Mouse (Mus musculus) intestine, embryonic 15.5 days (tissue): Measurements from ENCODE around the gene St3gal3. TPM values are rescaled to one million over a fixed set of nuclear protein-coding genes. Genes with fewer than 3 reads are reported as not detected.

ENCODE experiments used
- ATAC-seq: fragments of 200-750 bp; cut with Nextera tagmentation; 2 replicates; pipeline ENCODE4 v1.8.0; 2017; ENCODE audit warnings: moderate TSS enrichment, moderate library complexity
- H3K27ac ChIP-seq: fragments of 300-500 bp; sonication (generic); 2 replicates; pipeline ENCODE4 v1.5.1; 2015; ENCODE audit warnings: mild to moderate bottlenecking, inconsistent platforms
- H3K27me3 ChIP-seq: fragments of 300-500 bp; sonication (generic); replicated peaks from 2 replicates; pipeline ENCODE4 v1.6.1; 2015; ENCODE audit warnings: inconsistent platforms
- H3K36me3 ChIP-seq: fragments of 300-500 bp; sonication (generic); 2 replicates; pipeline ENCODE4 v1.6.1; 2015; ENCODE audit warnings: inconsistent platforms
- H3K4me1 ChIP-seq: fragments of 300-500 bp; sonication (generic); replicated peaks from 2 replicates; pipeline ENCODE4 v1.6.1; 2015; ENCODE audit warnings: inconsistent platforms
- H3K4me2 ChIP-seq: fragments of 300-500 bp; sonication (generic); replicated peaks from 2 replicates; pipeline ENCODE4 v1.6.1; 2015; ENCODE audit warnings: mild to moderate bottlenecking, inconsistent platforms
- H3K4me3 ChIP-seq: fragments of 300-500 bp; sonication (generic); replicated peaks from 2 replicates; pipeline ENCODE4 v1.5.1; 2015; ENCODE audit warnings: inconsistent platforms
- H3K9ac ChIP-seq: fragments of 300-500 bp; sonication (generic); 2 replicates; pipeline ENCODE4 v1.6.1; 2015; ENCODE audit warnings: inconsistent platforms
- H3K9me3 ChIP-seq: fragments of 300-500 bp; sonication (generic); 2 replicates; pipeline ENCODE4 v1.6.1; 2016; ENCODE audit warnings: inconsistent platforms
- WGBS: fragments of 180-500 bp; shearing (Covaris S2); methylation state at CpG from one replicate; pipeline ENCODE4 v1.1.7; 2015; 5-methylcytosine and 5-hydroxymethylcytosine counted together
- polyA plus RNA-seq: library from polyadenylated mRNA; unstranded; fragments of >200 nt; fragmentation: Nextera tagmentation; extraction: Ambion mirVana; gene quantifications from 2 replicates; pipeline ENCODE4 v1.2.1, GENCODE M21; 2015

The St3gal3 gene
- polyA plus RNA-seq, 1 experiment from 2014 or later: 8.2 TPM

- H3K27me3 ChIP-seq: no peaks in the 10 kb centered on the region
- no peak overlapping the region for H3K4me3 ChIP-seq
- H3K9me3 ChIP-seq: no peaks in the 10 kb centered on the region
- no peak overlapping the region for H3K9ac ChIP-seq
- H3K4me1 ChIP-seq: peaks cover 6% of the 10 kb centered on the region; the same call in 1 of the 2 replicates
- no peak for ATAC-seq
- H3K36me3 ChIP-seq: no peaks in the 10 kb centered on the region
- 88% methylated on average over 4 of the region's 4 CpGs for WGBS
- H3K4me2 ChIP-seq: no peak overlapping the region
- no peak overlapping the region for H3K27ac ChIP-seq
These were observed 112.3 kb downstream of the St3gal3 start for GRCm38 (mm10) chr4:118022406-118022805.

- ATAC-seq: no peak
- WGBS: 68% methylated on average over 8 of the region's 8 CpGs
- Histone ChIP-seq H3K36me3 (no peaks in the 10 kb centered on the region), H3K9me3 (no peaks in the 10 kb centered on the region), H3K4me3 (no peak overlapping the region), H3K9ac (no peak overlapping the region), H3K4me2 (no peak overlapping the region), H3K27me3 (no peaks in the 10 kb centered on the region), H3K27ac (no peak overlapping the region), H3K4me1 (peaks cover 16% of the 10 kb centered on the region; the same call in 1 of the 2 replicates)
These were observed 115.1 kb downstream of the St3gal3 start for GRCm38 (mm10) chr4:118019640-118020039.

- H3K27ac ChIP-seq: no peak overlapping the region
- WGBS: 67% methylated on average over 5 of the region's 5 CpGs
- ATAC-seq: peak; percentile 39; the same call in 1 of the 2 replicates
- no peaks in the 10 kb centered on the region for H3K27me3 ChIP-seq
- no peak overlapping the region for H3K4me3 ChIP-seq
- no peak overlapping the region for H3K4me2 ChIP-seq
- no peak overlapping the region for H3K9ac ChIP-seq
- no peaks in the 10 kb centered on the region for H3K9me3 ChIP-seq
- peaks cover 16% of the 10 kb centered on the region; the same call in 1 of the 2 replicates for H3K4me1 ChIP-seq
- H3K36me3 ChIP-seq: no peaks in the 10 kb centered on the region
These were observed 115.5 kb downstream of the St3gal3 start for GRCm38 (mm10) chr4:118019218-118019617.

GRCm38 (mm10) chr4:118017021-118017805 lies 117.5 kb downstream of the St3gal3 start:
- 73% methylated on average over 16 of the region's 16 CpGs for WGBS
- Histone ChIP-seq H3K9ac (no peak overlapping the region), H3K4me2 (no peak overlapping the region), H3K36me3 (no peaks in the 10 kb centered on the region), H3K9me3 (no peaks in the 10 kb centered on the region), H3K27ac (no peak overlapping the region; the same call in 1 of the 2 replicates), H3K27me3 (no peaks in the 10 kb centered on the region), H3K4me3 (no peak overlapping the region), H3K4me1 (peaks cover 16% of the 10 kb centered on the region; the same call in 1 of the 2 replicates)
- ATAC-seq: no peak

- Histone ChIP-seq H3K4me3 (no peak overlapping the region), H3K36me3 (no peaks in the 10 kb centered on the region), H3K27ac (no peak overlapping the region), H3K9me3 (no peaks in the 10 kb centered on the region), H3K4me2 (no peak overlapping the region), H3K9ac (no peak overlapping the region), H3K4me1 (peaks cover 16% of the 10 kb centered on the region; the same call in 1 of the 2 replicates), H3K27me3 (no peaks in the 10 kb centered on the region)
- ATAC-seq: no peak
- 66% methylated on average over 10 of the region's 10 CpGs for WGBS
These were observed 118.3 kb downstream of the St3gal3 start for GRCm38 (mm10) chr4:118016323-118016911.

- no peaks in the 10 kb centered on the region for H3K27me3 ChIP-seq
- H3K4me1 ChIP-seq: peaks cover 16% of the 10 kb centered on the region; the same call in 1 of the 2 replicates
- H3K4me2 ChIP-seq: no peak overlapping the region
- H3K9me3 ChIP-seq: no peaks in the 10 kb centered on the region
- 0 out of 2 replicates have a peak, but pooled peaks have one; percentile 39 for ATAC-seq
- H3K36me3 ChIP-seq: no peaks in the 10 kb centered on the region
- 38% methylated on average over 6 of the region's 6 CpGs for WGBS
- no peak overlapping the region for H3K27ac ChIP-seq
- no peak overlapping the region for H3K9ac ChIP-seq
- H3K4me3 ChIP-seq: no peak overlapping the region
These were observed 119.1 kb downstream of the St3gal3 start for GRCm38 (mm10) chr4:118015636-118016035.

- Histone ChIP-seq H3K9me3 (no peaks in the 10 kb centered on the region), H3K27ac (no peak overlapping the region), H3K4me1 (peaks cover 16% of the 10 kb centered on the region; the same call in 1 of the 2 replicates), H3K4me3 (no peak overlapping the region), H3K27me3 (no peaks in the 10 kb centered on the region), H3K9ac (no peak overlapping the region), H3K4me2 (no peak overlapping the region), H3K36me3 (no peaks in the 10 kb centered on the region)
- no peak for ATAC-seq
- 90% methylated on average over 11 of the region's 11 CpGs for WGBS
These were observed 119.6 kb downstream of the St3gal3 start for GRCm38 (mm10) chr4:118015126-118015525.

GRCm38 (mm10) chr4:118010661-118011173 lies 124.0 kb downstream of the St3gal3 start:
- Histone ChIP-seq H3K4me1 (peaks cover 7% of the 10 kb centered on the region), H3K9ac (no peak overlapping the region), H3K9me3 (no peaks in the 10 kb centered on the region), H3K4me2 (no peak overlapping the region), H3K4me3 (no peak overlapping the region), H3K27me3 (no peaks in the 10 kb centered on the region), H3K36me3 (no peaks in the 10 kb centered on the region), H3K27ac (no peak overlapping the region)
- ATAC-seq: no peak
- 89% methylated on average over 9 of the region's 9 CpGs for WGBS

GRCm38 (mm10) chr4:118008433-118009033 lies 126.2 kb downstream of the St3gal3 start:
- no peak overlapping the region for H3K9ac ChIP-seq
- H3K27ac ChIP-seq: no peak overlapping the region
- 57% methylated on average over 6 of the region's 6 CpGs for WGBS

GRCm38 (mm10) chr4:118001355-118001754 lies 133.4 kb downstream of the St3gal3 start:
- peak overlapping the region; percentile 6; the same call in 1 of the 2 replicates for H3K27ac ChIP-seq

More at GRCm38 (mm10) chr4:118008433-118009033, 126.2 kb downstream of the St3gal3 start:
- peak; percentile 55 for ATAC-seq
- H3K9me3 ChIP-seq: no peaks in the 10 kb centered on the region
- H3K36me3 ChIP-seq: no peaks in the 10 kb centered on the region
- H3K4me3 ChIP-seq: no peak overlapping the region
- H3K27me3 ChIP-seq: no peaks in the 10 kb centered on the region
- peaks cover 5% of the 10 kb centered on the region; the same call in 1 of the 2 replicates for H3K4me1 ChIP-seq
- no peak overlapping the region for H3K4me2 ChIP-seq

GRCm38 (mm10) chr4:118000605-118001208 lies 134.0 kb downstream of the St3gal3 start:
- H3K9me3 ChIP-seq: no peaks in the 10 kb centered on the region
- H3K9ac ChIP-seq: no peak overlapping the region
- 46% methylated on average over 10 of the region's 10 CpGs for WGBS
- no peaks in the 10 kb centered on the region for H3K36me3 ChIP-seq
- no peak overlapping the region for H3K4me3 ChIP-seq
- H3K4me2 ChIP-seq: no peak overlapping the region
- H3K4me1 ChIP-seq: peaks cover 34% of the 10 kb centered on the region
- peak overlapping the region; percentile 6; the same call in 1 of the 2 replicates for H3K27ac ChIP-seq
- no peaks in the 10 kb centered on the region for H3K27me3 ChIP-seq
- ATAC-seq: peak; percentile 64

More at GRCm38 (mm10) chr4:118001355-118001754, 133.4 kb downstream of the St3gal3 start:
- WGBS: 66% methylated on average over 10 of the region's 10 CpGs
- peaks cover 34% of the 10 kb centered on the region for H3K4me1 ChIP-seq
- peak; percentile 54; the same call in 1 of the 2 replicates for ATAC-seq
- no peak overlapping the region for H3K9ac ChIP-seq
- H3K36me3 ChIP-seq: no peaks in the 10 kb centered on the region
- no peak overlapping the region for H3K4me3 ChIP-seq
- 0 out of 2 replicates have a peak overlapping the region, but pooled peaks have one; percentile 9 for H3K4me2 ChIP-seq
- H3K9me3 ChIP-seq: no peaks in the 10 kb centered on the region
- H3K27me3 ChIP-seq: no peaks in the 10 kb centered on the region
